Mouse (Mus musculus): ENCODE measurements around the gene Trank1.

DNA sequence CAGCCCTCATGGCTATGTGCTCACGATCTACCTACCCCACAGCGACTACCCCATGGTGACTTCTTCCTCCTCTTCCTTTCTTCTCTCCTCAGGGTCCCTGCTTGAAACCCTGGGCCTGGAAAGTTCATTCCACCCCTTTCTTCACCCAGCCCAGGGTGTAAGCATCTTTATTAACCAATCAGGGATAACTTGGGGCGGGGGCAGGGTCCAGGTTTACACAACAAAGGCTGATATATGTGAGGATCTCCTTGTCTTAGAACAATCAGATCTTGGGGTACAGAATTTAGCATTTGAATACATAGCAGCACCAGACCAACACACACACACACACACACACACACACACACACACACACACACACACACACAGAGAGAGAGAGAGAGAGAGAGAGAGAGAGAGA lies 26.5 kb upstream of the Trank1 start:
- no peak for TF ChIP-seq POLR2A (IDR thresholded peaks at IDR 0.05; ENCODE audit: borderline replicate concordance, extremely low read depth, low read depth, low read length)
- TF ChIP-seq CTCF (IDR thresholded peaks at IDR 0.05; ENCODE audit: insufficient read depth, low read length) = no peak

Data from lung, adult 2 months (tissue).